In genomic region chr10:99840179-99840876, GRCm38 (mm10) we compare ENCODE assay signal across 14 mouse cellular contexts.
DNase-seq lines count a peak whose midpoint lies in the region; ATAC-seq and TF ChIP-seq lines count a peak whose summit lies in the region.
"Had no signal": no experiment of that assay in that cellular context is flagged by ENCODE, and none has a peak within 500 bp of the region (broad histone marks: within the 10 kb centered on the region; RNA-seq: fewer than 3 reads in every experiment).

No protein-coding gene starts in this region.

- 57% methylated on average over 10 of the region's 10 CpGs for WGBS in liver, postnatal 0 days (ENCODE audit: insufficient replicate concordance)
- 52% methylated on average over 10 of the region's 10 CpGs for WGBS in liver, embryonic 12.5 days (ENCODE audit: insufficient replicate concordance)

- DNase-seq in adrenal gland, postnatal 10 days, result peak; percentile 17
- DNase-seq in adrenal gland, adult 18-20 months (ENCODE audit: low spot score in 2 of 2), result no peak
- no peak for DNase-seq in liver, postnatal 0 days
- peak; percentile 17 for DNase-seq in kidney, postnatal 10 days
- peak; percentile 20 to 31 for DNase-seq in lung, postnatal 4 days
- no peak for DNase-seq in thymus, postnatal 4 days
- no peak for DNase-seq in thymus, postnatal 10 days (ENCODE audit: low spot score in 2 of 2)
- DNase-seq: cerebellum, adult 9-11 months; midbrain, embryonic 14.5 days had no signal

- no peak overlapping the region for H3K4me3 ChIP-seq in liver, postnatal 0 days (ENCODE audit: low read depth, low read length)
- H3K4me3 ChIP-seq in liver, embryonic 12.5 days, result no peak overlapping the region
- H3K4me3 ChIP-seq: hindbrain, embryonic 10.5 days; intestine, embryonic 15.5 days; limb, embryonic 10.5 days; neural tube, embryonic 12.5 days had no signal

- ATAC-seq in liver, postnatal 0 days, result peak; percentile 29; the same call in 1 of the 2 replicates
- no peak for ATAC-seq in liver, embryonic 12.5 days
- ATAC-seq: intestine, embryonic 15.5 days had no signal

- H3K4me1 ChIP-seq in liver, postnatal 0 days (ENCODE audit: insufficient read depth), result no peaks in the 10 kb centered on the region
- no peaks in the 10 kb centered on the region for H3K4me1 ChIP-seq in liver, embryonic 12.5 days
- H3K4me1 ChIP-seq: hindbrain, embryonic 10.5 days; intestine, embryonic 15.5 days; neural tube, embryonic 12.5 days had no signal

- no peak overlapping the region for H3K9ac ChIP-seq in liver, postnatal 0 days (replicated peaks)
- H3K9ac ChIP-seq in liver, embryonic 12.5 days, result no peak overlapping the region
- H3K9ac ChIP-seq: intestine, embryonic 15.5 days; neural tube, embryonic 12.5 days had no signal

- H3K27ac ChIP-seq in liver, postnatal 0 days (ENCODE audit: low read depth), result no peak overlapping the region
- H3K27ac ChIP-seq in liver, embryonic 12.5 days, result no peak overlapping the region
- H3K27ac ChIP-seq: hindbrain, embryonic 10.5 days; intestine, embryonic 15.5 days; limb, embryonic 10.5 days; neural tube, embryonic 12.5 days had no signal

- no peaks in the 10 kb centered on the region for H3K27me3 ChIP-seq in liver, postnatal 0 days (ENCODE audit: insufficient read depth, low read length)
- H3K27me3 ChIP-seq in liver, embryonic 12.5 days (replicated peaks), result no peaks in the 10 kb centered on the region
- H3K27me3 ChIP-seq: intestine, embryonic 15.5 days; neural tube, embryonic 12.5 days had no signal

- no peaks in the 10 kb centered on the region for H3K9me3 ChIP-seq in liver, postnatal 0 days (ENCODE audit: low read length)
- no peaks in the 10 kb centered on the region for H3K9me3 ChIP-seq in liver, embryonic 12.5 days (replicated peaks)
- H3K9me3 ChIP-seq: hindbrain, embryonic 10.5 days; intestine, embryonic 15.5 days; limb, embryonic 10.5 days; neural tube, embryonic 12.5 days had no signal

- no peak for TF ChIP-seq CTCF in liver, postnatal 0 days (IDR thresholded peaks at IDR 0.05; ENCODE audit: low read depth)

- H3K4me2 ChIP-seq in liver, postnatal 0 days (ENCODE audit: low read depth, low read length), result no peak overlapping the region
- H3K4me2 ChIP-seq in liver, embryonic 12.5 days, result no peak overlapping the region
- H3K4me2 ChIP-seq: intestine, embryonic 15.5 days; neural tube, embryonic 12.5 days had no signal

- TF ChIP-seq EP300 in liver, postnatal 0 days (IDR thresholded peaks at IDR 0.05; ENCODE audit: low read depth), result no peak

- H3K36me3 ChIP-seq in liver, postnatal 0 days (replicated peaks; ENCODE audit: insufficient read depth, low read length), result no peaks in the 10 kb centered on the region
- no peaks in the 10 kb centered on the region for H3K36me3 ChIP-seq in liver, embryonic 12.5 days
- H3K36me3 ChIP-seq: hindbrain, embryonic 10.5 days; intestine, embryonic 15.5 days; limb, embryonic 10.5 days; neural tube, embryonic 12.5 days had no signal

Comparison
In these comparisons a context has a peak if more than half of its experiments do, and no peak if none do; other contexts are left out.
1. DNase-seq: peak in adrenal gland, postnatal 10 days (single experiment), kidney, postnatal 10 days (single experiment) and lung, postnatal 4 days (2 of 2); none in adrenal gland, adult 18-20 months (0 of 2), liver, postnatal 0 days (single experiment), thymus, postnatal 4 days (single experiment) and thymus, postnatal 10 days (0 of 2).